Mouse (Mus musculus) kidney, embryonic 16.5 days (tissue): ENCODE measurements around the gene Lhfpl2. TPM values are rescaled to one million over a fixed set of nuclear protein-coding genes. Genes with fewer than 3 reads are reported as not detected.

ENCODE experiments used
- ATAC-seq: fragments of 200-750 bp; cut with Nextera tagmentation; 2 replicates; pipeline ENCODE4 v1.8.0; 2017; ENCODE audit warnings: moderate TSS enrichment; ENCODE audit not compliant: low FRiP score, low TSS enrichment
- H3K27ac ChIP-seq: fragments of 300-500 bp; sonication (generic); 2 replicates; pipeline ENCODE4 v1.5.1; 2014; ENCODE audit warnings: low read length
- H3K27me3 ChIP-seq: fragments of 300-500 bp; sonication (generic); 2 replicates; pipeline ENCODE4 v1.6.1; 2014; ENCODE audit warnings: low read length, control low read depth, mixed read lengths; ENCODE audit not compliant: insufficient read depth
- H3K36me3 ChIP-seq: fragments of 300-500 bp; sonication (generic); 2 replicates; pipeline ENCODE4 v1.6.1; 2014; ENCODE audit warnings: low read length, control low read depth, mixed read lengths; ENCODE audit not compliant: insufficient read depth
- H3K4me1 ChIP-seq: fragments of 300-500 bp; sonication (generic); 2 replicates; pipeline ENCODE4 v1.6.1; 2014; ENCODE audit warnings: low read length, control low read depth, mixed read lengths; ENCODE audit not compliant: insufficient read depth
- H3K4me2 ChIP-seq: fragments of 300-500 bp; sonication (generic); replicated peaks from 2 replicates; pipeline ENCODE4 v1.6.1; 2014; ENCODE audit warnings: low read depth, low read length
- H3K4me3 ChIP-seq: fragments of 300-500 bp; sonication (generic); 2 replicates; pipeline ENCODE4 v1.5.1; 2014; ENCODE audit warnings: mild to moderate bottlenecking, low read length
- H3K9ac ChIP-seq: fragments of 300-500 bp; sonication (generic); replicated peaks from 2 replicates; pipeline ENCODE4 v1.6.1; 2014; ENCODE audit warnings: low read length
- H3K9me3 ChIP-seq: fragments of 300-500 bp; sonication (generic); 2 replicates; pipeline ENCODE4 v1.6.1; 2016; ENCODE audit warnings: low read length, control low read depth
- WGBS: fragments of 180-500 bp; shearing (Covaris S2); extraction: QIAGEN DNeasy Blood & Tissue Kit; methylation state at CpG from one replicate; pipeline ENCODE4 v1.1.7; 2014; 5-methylcytosine and 5-hydroxymethylcytosine counted together
- polyA plus RNA-seq: library from polyadenylated mRNA; unstranded; fragments of >200 nt; fragmentation: Nextera tagmentation; extraction: Ambion mirVana; gene quantifications from 2 replicates; pipeline ENCODE4 v1.2.1, GENCODE M21; 2015

Gene Lhfpl2
- polyA plus RNA-seq, 1 experiment from 2014 or later, result 91.2 TPM

DNA sequence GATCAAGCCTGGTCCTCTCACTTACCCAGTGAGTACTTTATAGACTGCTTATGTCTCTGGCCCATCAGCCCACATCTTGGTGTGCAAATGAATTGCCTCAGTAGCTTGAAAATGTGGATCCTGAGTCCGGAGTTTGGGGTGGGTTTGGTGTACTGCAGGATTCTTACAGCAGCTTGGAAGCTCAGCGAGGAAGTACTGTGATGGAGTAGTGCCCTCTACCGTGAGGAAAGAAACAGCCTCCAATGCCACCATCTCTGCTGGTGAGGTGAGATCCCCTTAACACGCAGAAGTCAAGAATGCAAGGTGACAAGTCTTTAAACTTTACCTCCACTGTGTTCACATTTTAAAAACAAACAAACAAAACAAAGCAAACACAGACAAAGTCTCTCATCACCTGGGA lies 89.7 kb downstream of the Lhfpl2 start:
- no peaks in the 10 kb centered on the region for H3K36me3 ChIP-seq
- H3K9ac ChIP-seq, result no peak overlapping the region
- no peak for ATAC-seq
- H3K4me2 ChIP-seq, result no peak overlapping the region
- no peaks in the 10 kb centered on the region for H3K27me3 ChIP-seq
- H3K4me3 ChIP-seq, result no peak overlapping the region
- 38% methylated on average over 4 of the region's 4 CpGs for WGBS
- H3K9me3 ChIP-seq, result no peaks in the 10 kb centered on the region
- H3K4me1 ChIP-seq, result peaks cover 30% of the 10 kb centered on the region
- H3K27ac ChIP-seq, result no peak overlapping the region

DNA sequence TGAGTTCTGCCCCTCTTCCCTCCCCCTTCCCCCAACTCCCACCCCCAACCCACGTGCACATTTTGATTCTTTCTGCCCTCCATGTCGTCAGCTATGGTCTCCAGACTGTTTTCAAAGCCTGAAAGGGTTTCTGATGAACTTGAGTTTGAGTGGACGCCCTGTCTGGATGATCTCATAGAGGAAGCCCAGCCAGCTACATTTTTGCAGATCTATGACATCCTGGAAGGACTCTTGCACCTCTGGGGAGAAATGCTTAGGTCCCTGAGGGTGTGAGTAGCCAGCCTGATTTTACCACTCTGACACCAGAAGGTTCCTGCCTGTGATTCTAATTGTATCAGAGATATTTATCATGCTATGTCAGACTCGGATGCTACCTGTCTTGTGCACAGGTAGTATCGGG lies 91.4 kb downstream of the Lhfpl2 start:
- Histone ChIP-seq H3K36me3 (no peaks in the 10 kb centered on the region), H3K4me2 (no peak overlapping the region), H3K4me1 (peaks cover 12% of the 10 kb centered on the region), H3K27me3 (no peaks in the 10 kb centered on the region), H3K9ac (no peak overlapping the region), H3K9me3 (no peaks in the 10 kb centered on the region), H3K27ac (no peak overlapping the region), H3K4me3 (no peak overlapping the region)
- WGBS, result 77% methylated on average over 5 of the region's 5 CpGs
- ATAC-seq, result no peak

DNA sequence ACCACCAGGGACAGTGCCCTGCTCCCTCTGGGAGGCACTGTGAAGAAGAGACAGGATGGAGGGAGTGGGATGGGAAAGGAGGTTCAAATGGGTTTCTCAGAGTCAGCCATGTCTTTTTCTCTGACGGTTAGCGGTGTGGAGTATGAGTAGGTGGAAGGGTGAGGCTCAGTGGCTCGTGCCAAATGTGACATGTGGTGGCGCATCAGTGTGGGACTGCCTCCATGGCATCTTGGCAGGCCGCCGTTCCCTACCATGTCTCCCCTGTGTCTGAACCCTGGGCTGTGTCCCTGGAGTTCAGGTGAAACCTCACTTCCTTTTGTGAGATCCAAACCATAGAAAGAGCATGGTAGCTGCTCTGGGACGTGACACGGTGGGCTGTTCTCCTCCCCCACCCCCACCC lies 92.2 kb downstream of the Lhfpl2 start:
- no peak overlapping the region for H3K4me2 ChIP-seq
- H3K27me3 ChIP-seq, result no peaks in the 10 kb centered on the region
- ATAC-seq, result no peak; the same call in 1 of the 2 replicates
- H3K4me1 ChIP-seq, result peaks cover 11% of the 10 kb centered on the region
- no peak overlapping the region for H3K27ac ChIP-seq
- H3K9me3 ChIP-seq, result no peaks in the 10 kb centered on the region
- 86% methylated on average over 8 of the region's 8 CpGs for WGBS
- 0 out of 2 replicates have a peak, but pooled peaks cover 3% of the 10 kb centered on the region for H3K36me3 ChIP-seq
- H3K9ac ChIP-seq, result no peak overlapping the region
- H3K4me3 ChIP-seq, result no peak overlapping the region

DNA sequence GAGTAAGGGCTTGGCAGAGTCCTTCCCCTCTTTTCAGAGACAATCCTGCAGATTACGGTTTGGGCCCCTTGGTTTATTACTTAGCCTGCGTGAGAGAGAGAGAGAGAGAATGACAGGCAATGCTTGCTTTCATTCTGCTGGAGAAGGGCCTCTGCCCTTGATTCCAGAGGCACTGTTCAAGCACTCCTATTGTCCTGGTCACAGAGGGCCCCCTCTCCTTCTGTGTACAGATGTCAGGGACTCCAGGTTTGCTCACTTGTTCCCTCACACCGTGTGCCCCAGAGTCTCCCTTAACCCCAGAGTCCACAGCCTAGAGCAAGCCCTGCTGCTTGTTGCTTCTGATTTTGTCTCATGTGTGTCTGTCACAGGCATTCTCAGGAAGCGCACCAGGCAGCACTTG lies 93.7 kb downstream of the Lhfpl2 start:
- no peaks in the 10 kb centered on the region for H3K27me3 ChIP-seq
- H3K4me2 ChIP-seq, result no peak overlapping the region
- 0 out of 2 replicates have a peak, but pooled peaks cover 6% of the 10 kb centered on the region for H3K36me3 ChIP-seq
- H3K9ac ChIP-seq, result no peak overlapping the region
- H3K4me3 ChIP-seq, result no peak overlapping the region
- peaks cover 19% of the 10 kb centered on the region for H3K4me1 ChIP-seq
- no peak overlapping the region for H3K27ac ChIP-seq
- H3K9me3 ChIP-seq, result no peaks in the 10 kb centered on the region
- WGBS, result 68% methylated on average over 4 of the region's 4 CpGs
- no peak for ATAC-seq

DNA sequence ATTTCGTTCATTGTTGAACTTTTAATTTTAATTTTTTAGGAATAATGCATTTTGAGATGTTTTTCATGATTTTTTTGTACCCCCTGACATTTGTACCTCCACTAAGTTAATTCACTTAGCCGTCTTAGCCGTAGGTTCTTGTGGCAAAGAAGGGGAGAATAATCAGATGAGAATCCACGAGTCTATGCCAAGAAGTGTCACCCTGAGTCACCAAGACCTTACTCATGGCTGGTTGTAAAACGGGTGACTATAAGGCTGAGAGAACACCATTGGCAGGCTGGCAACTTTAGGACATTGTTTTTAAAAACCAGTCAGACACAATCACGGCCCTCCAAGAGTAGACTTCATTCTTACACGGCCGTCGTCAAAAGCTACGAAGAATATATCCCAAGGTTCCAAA lies 95.2 kb downstream of the Lhfpl2 start:
- Histone ChIP-seq H3K9ac (no peak overlapping the region), H3K36me3 (0 out of 2 replicates have a peak, but pooled peaks cover 6% of the 10 kb centered on the region), H3K4me1 (peaks cover 19% of the 10 kb centered on the region), H3K4me2 (no peak overlapping the region), H3K27ac (no peak overlapping the region), H3K27me3 (no peaks in the 10 kb centered on the region), H3K4me3 (no peak overlapping the region), H3K9me3 (peaks cover 2% of the 10 kb centered on the region; the same call in 1 of the 2 replicates)
- WGBS, result 93% methylated on average over 10 of the region's 10 CpGs
- ATAC-seq, result no peak

DNA sequence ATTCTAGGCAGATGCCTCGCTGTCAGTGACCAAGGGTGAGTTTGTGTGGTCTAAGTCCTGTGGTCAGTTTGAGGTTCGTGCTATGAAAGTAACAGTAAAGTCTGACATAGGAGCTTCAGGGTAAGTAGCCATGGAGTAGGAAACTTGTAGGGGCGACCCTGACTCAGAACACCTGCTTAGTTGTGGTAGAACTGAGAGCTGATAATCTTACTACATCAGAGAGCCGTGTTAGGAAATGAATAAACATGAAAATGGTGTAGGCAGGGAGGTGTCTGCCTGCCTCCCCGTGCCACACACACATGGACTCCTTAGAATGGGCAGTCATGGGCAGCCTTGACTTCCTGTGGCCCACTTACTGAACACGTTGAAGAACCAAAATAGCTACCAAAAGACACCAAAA lies 96.1 kb downstream of the Lhfpl2 start:
- Histone ChIP-seq H3K4me3 (no peak overlapping the region), H3K4me2 (no peak overlapping the region), H3K27ac (no peak overlapping the region), H3K36me3 (0 out of 2 replicates have a peak, but pooled peaks cover 6% of the 10 kb centered on the region), H3K4me1 (peaks cover 18% of the 10 kb centered on the region), H3K9ac (no peak overlapping the region), H3K27me3 (no peaks in the 10 kb centered on the region), H3K9me3 (peaks cover 2% of the 10 kb centered on the region; the same call in 1 of the 2 replicates)
- 88% methylated on average over 6 of the region's 6 CpGs for WGBS
- ATAC-seq, result no peak

DNA sequence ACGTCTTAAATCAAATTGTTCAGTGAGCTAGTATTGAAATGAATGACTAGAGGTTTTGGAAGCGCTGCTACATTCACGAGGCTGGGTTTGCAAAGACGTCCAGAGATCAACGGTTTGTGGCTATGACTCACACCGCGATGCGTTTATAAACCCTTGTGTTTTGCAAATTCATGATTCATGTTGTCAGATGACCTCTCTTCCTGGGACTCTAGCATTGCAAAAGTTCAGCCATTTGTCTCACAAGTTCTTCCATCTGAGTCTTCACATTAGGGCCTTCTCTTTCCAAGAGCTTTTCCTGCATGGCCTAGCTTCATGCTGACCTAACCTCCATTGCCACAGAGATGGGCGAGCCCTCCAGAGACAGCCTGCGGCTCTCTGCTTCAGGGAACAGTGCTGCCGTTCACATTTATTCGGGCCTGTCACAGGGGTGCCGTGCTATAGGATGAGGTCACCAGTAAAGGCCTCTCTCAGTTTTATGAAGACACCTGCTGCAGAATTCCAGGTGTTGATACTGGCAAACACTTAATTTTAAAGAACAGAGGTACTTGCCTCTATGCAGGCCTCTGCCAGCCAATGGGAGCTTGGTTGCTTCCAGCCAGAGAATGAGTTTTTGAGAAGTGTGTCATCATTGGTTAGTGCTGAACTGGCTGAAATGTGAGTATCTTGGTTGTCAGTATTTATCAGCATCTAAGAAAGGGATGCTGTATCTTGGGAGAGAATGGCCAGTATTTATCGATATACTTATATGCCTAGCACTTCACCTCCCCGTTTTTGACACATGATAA lies 97.1 kb downstream of the Lhfpl2 start:
- WGBS, result 67% methylated on average over 15 of the region's 15 CpGs

DNA sequence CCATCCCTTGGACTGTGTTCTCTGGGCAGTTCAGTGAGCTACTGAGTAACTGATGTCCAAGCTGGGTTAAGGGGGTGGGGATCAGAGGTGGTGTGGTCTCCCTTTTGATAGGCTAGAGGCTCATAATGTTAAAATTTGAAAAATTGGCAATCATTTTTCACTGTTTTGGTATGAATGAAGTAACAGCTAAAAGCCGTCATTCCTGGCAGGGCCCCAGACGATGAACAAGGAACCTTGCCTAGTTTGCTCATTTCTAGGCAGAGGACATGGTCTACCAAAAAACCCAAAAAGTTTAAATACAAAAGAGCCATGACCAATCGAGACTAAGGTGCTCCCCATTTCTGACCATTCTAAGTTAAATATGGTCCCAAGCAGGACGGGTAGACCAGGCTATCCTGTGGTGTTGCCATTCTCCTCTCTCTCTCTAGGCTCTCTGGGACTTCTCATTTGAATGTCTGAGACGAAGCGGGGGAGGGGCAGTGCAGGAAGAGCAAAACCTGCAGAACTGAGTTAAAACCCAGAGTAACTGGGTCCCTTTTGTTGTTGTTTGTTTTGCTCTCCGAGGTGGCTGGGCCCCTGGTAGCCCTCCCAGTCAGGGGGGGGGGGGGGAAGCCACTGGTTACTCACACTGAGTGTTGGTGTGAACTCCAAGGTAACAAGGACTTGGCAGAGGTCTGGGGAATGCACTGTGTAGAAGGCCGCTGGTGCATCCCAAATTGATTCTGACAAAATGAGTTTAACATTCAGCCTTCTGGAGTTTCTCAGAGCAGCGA lies 98.2 kb downstream of the Lhfpl2 start:
- H3K4me3 ChIP-seq, result no peak overlapping the region
- H3K36me3 ChIP-seq, result 0 out of 2 replicates have a peak, but pooled peaks cover 6% of the 10 kb centered on the region
- H3K27me3 ChIP-seq, result no peaks in the 10 kb centered on the region
- H3K9ac ChIP-seq, result no peak overlapping the region
- peaks cover 31% of the 10 kb centered on the region for H3K4me1 ChIP-seq
- peaks cover 2% of the 10 kb centered on the region; the same call in 1 of the 2 replicates for H3K9me3 ChIP-seq
- H3K27ac ChIP-seq, result no peak overlapping the region
- 0 out of 2 replicates have a peak, but pooled peaks have one; percentile 53 for ATAC-seq
- H3K4me2 ChIP-seq, result no peak overlapping the region
- WGBS, result 60% methylated on average over 9 of the region's 9 CpGs

More for the DNA sequence above, 97.1 kb downstream of the Lhfpl2 start:
- H3K27ac ChIP-seq, result no peak overlapping the region
- H3K27me3 ChIP-seq, result no peaks in the 10 kb centered on the region
- no peak for ATAC-seq
- peaks cover 2% of the 10 kb centered on the region; the same call in 1 of the 2 replicates for H3K9me3 ChIP-seq
- H3K9ac ChIP-seq, result no peak overlapping the region
- no peak overlapping the region for H3K4me3 ChIP-seq
- H3K4me2 ChIP-seq, result no peak overlapping the region
- H3K36me3 ChIP-seq, result 0 out of 2 replicates have a peak, but pooled peaks cover 6% of the 10 kb centered on the region
- H3K4me1 ChIP-seq, result peaks cover 27% of the 10 kb centered on the region

DNA sequence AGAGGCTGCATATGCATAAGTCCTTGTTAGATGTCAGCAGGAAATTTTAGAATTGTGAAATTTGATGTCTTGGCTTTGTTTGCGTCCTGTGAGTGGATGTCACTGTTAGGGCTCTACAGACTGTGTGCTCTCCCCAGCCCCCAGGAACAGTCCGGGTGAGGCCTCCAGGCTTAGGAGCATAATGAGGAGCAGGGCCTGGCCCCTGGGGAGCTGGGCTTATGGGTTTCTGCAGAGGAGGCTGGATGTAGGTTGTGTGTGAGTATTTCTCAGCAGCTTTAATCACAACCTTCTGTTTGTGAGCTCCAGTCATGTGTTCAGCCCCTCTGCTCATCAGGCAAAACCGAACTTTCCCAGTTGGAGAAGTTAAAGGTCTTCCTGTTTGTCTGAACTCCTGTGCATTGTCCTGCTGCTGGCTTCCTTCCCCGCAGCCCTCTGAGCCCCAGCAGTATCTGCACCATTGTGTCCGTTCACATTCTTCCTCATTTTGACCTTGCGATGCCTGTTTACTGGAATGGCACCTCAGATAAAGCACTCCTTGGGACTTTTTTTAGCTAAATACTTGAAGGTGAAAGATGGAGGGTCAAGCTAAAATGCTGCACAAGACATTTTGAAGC lies 101.4 kb downstream of the Lhfpl2 start:
- no peak for ATAC-seq
- Histone ChIP-seq H3K27ac (peak overlapping the region; percentile 79), H3K4me1 (peaks cover 36% of the 10 kb centered on the region), H3K9ac (0 out of 2 replicates have a peak overlapping the region, but pooled peaks have one; percentile 22), H3K27me3 (no peaks in the 10 kb centered on the region), H3K4me3 (no peak overlapping the region), H3K4me2 (no peak overlapping the region), H3K36me3 (0 out of 2 replicates have a peak, but pooled peaks cover 6% of the 10 kb centered on the region), H3K9me3 (peaks cover 2% of the 10 kb centered on the region; the same call in 1 of the 2 replicates)
- 52% methylated on average over 6 of the region's 6 CpGs for WGBS
